Mouse (Mus musculus) Patski (cell line): ENCODE results near the gene Ret. TPM values are rescaled to one million over a fixed set of nuclear protein-coding genes. Genes with fewer than 3 reads are reported as not detected.

ENCODE experiments used
- ATAC-seq: fragments of 100-300 bp; one replicate; pipeline ENCODE4 v1.8.0; 2021
- CTCF ChIA-PET: fragments of 350-600 bp; sonication (Branson Sonifier 250); formaldehyde crosslinking; loops from one replicate; lab custom pipeline; 2022; ENCODE audit warnings: inconsistent platforms; lab: Charles Lee
- POLR2A ChIA-PET: fragments of 350-600 bp; sonication (Branson Sonifier 250); formaldehyde crosslinking; loops from one replicate; lab custom pipeline; 2022; ENCODE audit warnings: antibody characterized with exemption, inconsistent platforms; lab: Charles Lee
- DNase-seq: peaks from one replicate; pipeline ENCODE4 v3.0.0-alpha.2; 2011; ENCODE audit warnings: low read depth, low spot score
- H3K27me3 ChIP-seq: fragments of 371-371 bp; one replicate; pipeline ENCODE4 v1.5.1; 2021
- CTCF ChIP-seq: fragments of 100-300 bp; IDR thresholded peaks from one replicate; pipeline ENCODE4 v1.5.1; 2021
- in situ Hi-C: fragments of 300-500 bp; cut with MboI; formaldehyde crosslinking; loops from 3 replicates; pipeline ENCODE4 v1.11.1; 2018; ENCODE audit warnings: low pct_unique_long_range_greater_than_20kb, mixed read lengths
- polyA plus RNA-seq: library from polyadenylated mRNA; unstranded; gene quantifications from one replicate; pipeline ENCODE4 v1.2.3, GENCODE M21; 2021

Gene Ret
- polyA plus RNA-seq, result 0.10 TPM

DNA sequence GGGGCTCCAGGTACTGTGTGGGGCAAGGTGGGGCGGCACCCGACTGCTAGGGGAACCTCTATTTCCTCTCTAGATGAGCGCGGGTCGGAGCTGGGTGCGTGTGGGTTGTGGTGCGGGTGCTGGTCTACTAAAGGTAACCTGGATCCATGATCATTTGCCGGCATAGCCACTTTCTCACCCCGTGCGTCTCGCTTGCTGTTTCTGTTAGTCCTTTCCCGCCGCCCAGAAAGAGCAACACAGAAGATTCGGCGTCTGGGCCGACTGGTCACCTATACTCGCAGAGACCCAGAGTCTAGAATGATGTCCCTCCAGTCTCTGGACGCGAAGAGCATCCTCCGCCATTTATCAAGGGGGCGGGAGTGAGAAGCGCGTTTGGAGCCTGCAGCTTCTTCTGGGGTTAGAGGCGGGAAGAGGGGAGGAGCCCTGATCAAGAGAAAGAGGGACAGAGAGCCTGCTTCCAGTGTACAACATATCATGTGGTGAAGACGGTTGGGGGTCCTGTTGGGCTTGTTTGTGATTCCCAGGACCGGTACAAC lies at the start of gene Ret:
Ret (minus strand) TSS at position 279 of the 536 bp plus-strand sequence.
- in situ Hi-C loops, result no loop called here
- ATAC-seq (no peak), DNase-seq (no peak)
- no peak for TF ChIP-seq CTCF
- ChIA-PET POLR2A (interaction anchor here (0.6 kb wide), 1 partner anchor 229 kb away, joined by 3 read pairs; no protein-coding TSS in a partner anchor), CTCF (interaction anchor here (1.1 kb wide), 1 partner anchor 182 kb away, joined by 4 read pairs; no protein-coding TSS in a partner anchor)
- H3K27me3 ChIP-seq, result peaks cover 49% of the 10 kb centered on the region

DNA sequence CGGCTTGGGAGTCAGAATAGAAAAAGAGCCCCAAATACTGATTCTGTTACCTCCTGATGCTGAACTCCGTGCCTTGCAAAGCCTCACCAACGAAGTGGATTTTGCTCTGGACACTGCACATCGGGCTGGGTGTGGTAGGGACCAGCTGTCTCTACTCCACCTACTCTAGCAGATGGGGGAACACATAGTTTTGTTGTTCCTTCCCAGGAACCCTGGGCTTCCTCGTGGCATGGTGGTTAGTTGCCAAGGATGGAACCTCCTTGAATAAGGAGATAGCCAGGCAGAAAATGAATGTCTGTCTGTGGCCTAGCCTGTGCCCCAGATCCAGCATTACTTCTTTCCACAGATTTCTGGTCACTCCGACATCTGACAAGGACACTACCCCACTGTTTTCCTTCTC lies 49.6 kb upstream of the Ret start:
- ATAC-seq, result no peak
- no peak for DNase-seq
- ChIA-PET CTCF (no interaction called here), POLR2A (no interaction called here)
- in situ Hi-C loops, result no loop called here
- no peak for TF ChIP-seq CTCF
- H3K27me3 ChIP-seq, result peaks cover 31% of the 10 kb centered on the region

DNA sequence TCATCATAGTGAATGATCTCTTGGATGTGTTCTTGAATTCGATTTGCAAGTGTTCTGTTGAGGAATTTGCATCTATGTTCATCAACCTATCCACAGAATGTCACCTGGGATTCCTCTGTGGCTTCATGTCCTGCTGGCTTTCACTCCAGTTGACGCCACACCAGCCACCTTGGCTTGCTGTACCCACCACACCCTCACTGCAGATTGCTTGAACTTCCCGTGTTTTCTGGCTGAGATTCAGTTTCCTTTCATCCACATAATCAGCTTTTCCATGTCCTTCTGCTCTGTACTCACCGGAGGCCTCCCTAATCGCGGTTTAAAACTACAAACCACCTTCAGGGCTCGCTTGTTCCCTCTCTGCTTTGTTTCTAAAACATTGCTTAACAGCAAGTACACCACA lies 46.6 kb upstream of the Ret start:
- H3K27me3 ChIP-seq, result peaks cover 29% of the 10 kb centered on the region
- in situ Hi-C loops, result no loop called here
- DNase-seq (no peak), ATAC-seq (no peak)
- CTCF ChIA-PET, result no interaction called here
- no peak for TF ChIP-seq CTCF
- POLR2A ChIA-PET, result no interaction called here

DNA sequence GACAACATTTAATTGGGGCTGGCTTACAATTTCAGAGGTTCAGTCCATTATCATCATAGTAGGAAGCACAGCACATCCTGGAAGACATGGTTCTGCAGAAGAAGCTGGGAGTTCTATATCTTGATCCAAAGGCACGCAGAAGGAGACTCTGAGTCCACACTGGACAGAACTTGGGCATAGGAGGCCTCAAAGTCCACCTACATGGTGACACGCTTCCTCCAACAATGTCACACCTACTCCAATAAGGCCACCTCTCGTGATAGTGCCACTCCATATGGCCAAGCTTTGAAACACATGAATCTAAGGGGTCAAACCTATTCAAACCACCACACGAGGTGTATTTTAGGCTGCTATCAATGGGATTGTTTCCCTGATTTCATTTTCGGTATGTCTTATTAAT lies 45.4 kb upstream of the Ret start:
- no peak for TF ChIP-seq CTCF
- peaks cover 30% of the 10 kb centered on the region for H3K27me3 ChIP-seq
- no peak for DNase-seq
- ChIA-PET CTCF (no interaction called here), POLR2A (no interaction called here)
- in situ Hi-C loops, result no loop called here
- no peak for ATAC-seq

DNA sequence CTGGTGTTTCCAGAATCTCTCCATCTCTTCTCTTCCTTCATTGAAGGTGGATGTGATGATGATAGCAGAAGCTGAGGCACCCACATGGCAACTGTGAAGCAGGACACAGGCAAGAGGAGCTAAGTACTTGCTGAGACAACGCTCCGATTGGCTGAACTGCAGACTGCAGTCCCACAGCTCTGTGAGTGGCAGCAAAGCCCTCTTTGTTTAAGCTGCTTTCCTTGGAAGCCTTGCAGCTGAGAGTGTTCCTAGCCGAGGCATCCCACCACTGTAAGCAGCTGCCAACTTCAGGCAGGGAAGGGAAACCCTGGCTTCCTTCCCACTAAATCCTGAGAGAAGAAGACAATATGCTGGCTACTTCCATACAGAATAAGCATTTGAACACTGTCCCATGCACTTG lies 28.6 kb upstream of the Ret start:
- no peak for TF ChIP-seq CTCF
- peaks cover 21% of the 10 kb centered on the region for H3K27me3 ChIP-seq
- in situ Hi-C loops, result no loop called here
- ATAC-seq, result no peak
- ChIA-PET CTCF (interaction anchor here (1.3 kb wide), 1 partner anchor 24 kb away, joined by 4 read pairs; no protein-coding TSS in a partner anchor), POLR2A (no interaction called here)
- no peak for DNase-seq

DNA sequence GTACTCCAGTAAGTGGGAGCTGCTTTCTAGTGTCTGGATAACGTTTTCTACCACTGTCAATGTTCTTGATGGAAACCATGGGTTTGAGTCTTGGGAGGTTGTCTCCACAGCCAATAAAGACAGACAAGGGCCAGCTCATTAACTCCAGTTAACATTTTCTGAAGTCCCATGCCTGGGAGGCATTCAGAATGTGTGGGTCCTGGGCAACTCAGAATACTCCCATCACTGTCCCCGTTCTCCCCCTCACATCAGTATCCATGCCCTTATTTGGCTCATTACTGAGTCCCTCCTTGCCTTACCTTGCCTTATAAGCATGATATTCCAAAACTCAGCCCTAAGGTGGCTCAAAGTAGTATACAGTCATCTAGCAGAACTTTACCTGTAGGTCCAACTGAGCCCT lies 25.0 kb upstream of the Ret start:
- DNase-seq, result no peak

DNA sequence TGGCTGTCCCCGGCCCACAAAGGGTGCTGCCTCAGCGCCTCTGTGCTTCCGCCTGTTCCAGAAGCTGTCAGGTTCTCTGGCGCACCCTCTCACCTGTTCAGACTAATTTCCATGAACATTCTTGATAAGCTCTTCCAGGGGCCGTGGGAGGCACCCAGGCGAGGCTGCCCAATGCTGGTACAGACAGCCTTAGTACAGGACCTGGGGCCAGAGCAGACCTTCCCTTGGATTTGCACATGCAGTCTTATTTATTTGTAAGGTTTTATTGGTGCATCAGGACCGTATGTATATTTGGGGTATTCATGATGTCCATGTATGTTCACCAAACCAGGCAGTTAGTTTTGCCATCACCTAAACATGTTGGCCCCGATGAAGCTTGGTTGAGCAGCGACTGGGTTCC lies 18.2 kb upstream of the Ret start:
- TF ChIP-seq CTCF, result no peak
- no peak for DNase-seq
- no peak for ATAC-seq
- in situ Hi-C loops, result no loop called here
- ChIA-PET POLR2A (interaction anchor here (0.6 kb wide), 1 partner anchor 78 kb away, joined by 3 read pairs; no protein-coding TSS in a partner anchor), CTCF (no interaction called here)
- peaks cover 12% of the 10 kb centered on the region for H3K27me3 ChIP-seq

More for the DNA sequence above, 25.0 kb upstream of the Ret start:
- ChIA-PET POLR2A (no interaction called here), CTCF (interaction anchor here (0.6 kb wide), 1 partner anchor 175 kb away, joined by 3 read pairs; no protein-coding TSS in a partner anchor)
- in situ Hi-C loops, result no loop called here
- peaks cover 30% of the 10 kb centered on the region for H3K27me3 ChIP-seq
- TF ChIP-seq CTCF, result no peak
- no peak for ATAC-seq

DNA sequence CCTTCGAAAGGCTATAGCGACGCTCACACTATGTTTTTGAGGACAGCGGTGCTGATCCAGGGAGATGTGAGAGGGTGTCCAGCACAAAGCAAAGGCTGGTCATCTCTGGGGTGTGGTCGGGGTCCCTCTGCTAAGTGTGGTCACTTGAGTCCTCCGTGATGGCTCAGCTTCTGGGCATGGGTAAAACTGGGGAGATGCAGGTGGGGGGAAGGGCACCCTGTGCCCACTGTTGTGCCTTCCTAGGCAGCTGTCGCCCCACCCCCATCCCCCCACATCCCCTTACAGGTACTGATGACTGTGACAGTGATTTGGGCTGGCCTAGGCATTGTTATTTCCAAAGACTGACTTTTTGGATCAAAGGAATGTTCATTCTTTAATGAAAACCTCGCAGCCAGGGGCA lies 10.8 kb upstream of the Ret start:
- in situ Hi-C loops, result no loop called here
- POLR2A ChIA-PET, result interaction anchor here (0.6 kb wide), 1 partner anchor 596 kb away, joined by 3 read pairs; no protein-coding TSS in a partner anchor
- CTCF ChIA-PET, result no interaction called here
- DNase-seq (no peak), ATAC-seq (no peak)
- H3K27me3 ChIP-seq, result peaks cover 9% of the 10 kb centered on the region
- no peak for TF ChIP-seq CTCF

DNA sequence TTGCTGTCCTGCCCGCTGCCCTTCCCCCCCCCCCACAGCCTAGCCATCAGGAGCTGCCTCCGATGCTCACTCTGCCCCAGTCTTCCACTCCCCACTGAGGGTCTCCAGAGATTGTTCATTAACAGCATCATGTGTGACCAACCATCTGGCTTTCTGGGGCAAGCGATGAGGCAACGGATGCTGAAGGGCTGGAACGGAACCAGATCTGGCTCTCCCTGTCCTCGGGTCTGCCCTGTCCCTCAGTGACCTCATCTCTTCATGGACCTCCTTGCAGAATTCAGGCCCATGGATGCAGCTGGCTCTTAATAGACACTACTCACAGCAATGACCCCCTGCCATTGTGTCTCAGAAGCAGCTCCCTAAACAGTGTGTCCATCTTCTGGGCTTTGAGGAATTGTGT lies 8.9 kb upstream of the Ret start:
- ATAC-seq (no peak), DNase-seq (no peak)
- in situ Hi-C loops, result no loop called here
- no peak for TF ChIP-seq CTCF
- POLR2A ChIA-PET, result no interaction called here
- CTCF ChIA-PET, result no interaction called here
- peaks cover 26% of the 10 kb centered on the region for H3K27me3 ChIP-seq

DNA sequence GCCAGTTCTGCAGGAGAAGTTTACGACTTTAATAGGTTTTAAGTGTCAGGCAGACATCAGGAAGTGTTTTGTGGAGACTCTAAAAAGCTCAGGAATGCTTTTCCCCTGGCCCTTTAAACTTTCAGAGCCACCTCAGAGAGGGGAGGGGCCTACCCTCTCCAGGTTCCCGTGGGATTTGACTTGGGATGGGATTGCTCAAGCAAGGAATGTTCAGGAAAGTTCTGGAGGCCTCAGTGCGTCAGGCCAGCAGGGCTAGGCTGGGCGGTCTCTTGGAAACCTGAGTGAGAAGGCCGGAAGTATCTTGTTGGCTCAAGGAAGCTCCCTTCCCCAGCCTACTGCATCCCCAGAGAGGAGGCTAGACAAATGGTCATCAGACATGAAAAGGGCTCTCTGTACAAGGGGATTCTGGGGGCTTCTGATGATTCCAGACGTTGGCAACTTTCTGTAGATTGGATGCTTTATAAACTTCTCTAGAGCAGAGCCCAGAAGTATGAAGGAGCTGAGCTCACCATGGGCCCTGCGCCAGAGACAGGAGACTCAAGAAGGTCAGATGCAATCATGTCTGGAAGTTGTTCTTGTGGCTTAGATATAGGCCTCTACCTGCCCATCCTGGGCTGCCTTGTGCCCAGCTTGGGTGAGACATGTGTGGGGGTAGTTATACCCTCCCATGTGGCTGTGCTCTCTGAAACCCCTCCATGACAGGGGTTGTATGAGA lies 7.8 kb upstream of the Ret start:
- no peak for ATAC-seq
- peaks cover 31% of the 10 kb centered on the region for H3K27me3 ChIP-seq
- ChIA-PET CTCF (no interaction called here), POLR2A (no interaction called here)
- TF ChIP-seq CTCF, result no peak
- in situ Hi-C loops, result no loop called here
- no peak for DNase-seq

DNA sequence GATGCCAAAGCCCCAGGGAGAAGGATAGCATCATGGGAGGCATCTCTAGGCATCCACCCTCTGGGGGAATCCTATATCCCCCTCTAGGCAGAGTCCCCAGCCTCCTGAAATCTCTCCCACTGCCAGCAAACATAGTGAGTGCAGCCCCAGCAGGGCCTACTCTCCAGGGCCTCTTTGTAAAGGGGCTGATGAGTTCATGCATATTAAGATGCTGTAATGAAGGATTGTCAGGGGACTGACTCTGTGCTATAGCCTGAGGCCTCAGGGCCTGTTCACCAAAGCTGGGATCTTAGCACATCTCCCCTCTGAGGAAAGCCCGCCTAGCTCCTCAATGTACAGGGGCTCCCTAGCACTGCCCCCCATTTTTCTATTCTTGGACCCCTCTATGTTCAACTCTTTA lies 6.6 kb upstream of the Ret start:
- CTCF ChIA-PET, result no interaction called here
- H3K27me3 ChIP-seq, result peaks cover 38% of the 10 kb centered on the region
- POLR2A ChIA-PET, result no interaction called here
- ATAC-seq, result no peak
- no peak for DNase-seq
- no peak for TF ChIP-seq CTCF
- in situ Hi-C loops, result no loop called here
